Mouse (Mus musculus): ENCODE data around the gene C530008M17Rik.

- TF ChIP-seq CTCF (conservative IDR thresholded peaks at IDR 0.05; ENCODE audit: insufficient read depth, insufficient read length, low read depth, low read length) = no peak
- no peak for TF ChIP-seq POLR2A (IDR thresholded peaks at IDR 0.05; ENCODE audit: low read depth, low read length)
Observed at GRCm38 (mm10) chr5:76857103-76858015, 201.0 kb downstream of the C530008M17Rik start.
